Mouse (Mus musculus): ENCODE measurements at regions not wholly inside any gene's neighbourhood (a gene's known extent, or its start where the extent isn't known, plus 50 kb on each side); places are given as distances from the start of the nearest gene placed in this dataset.
"Not testable (repeated sequence)": the region's sequence is repeated elsewhere in the genome, so short reads cannot be mapped to it uniquely, and the experiment has no call there.

GRCm38 (mm10) chr2:17896036-17896435 lies 100.7 kb downstream of the H2al2a start:
- DNase-seq (ENCODE audit: extremely low spot score) = no peak

- not testable (repeated sequence) for DNase-seq (ENCODE audit: extremely low spot score)
Observed at GRCm38 (mm10) chr2:17892661-17893060, 104.1 kb downstream of the H2al2a start.

DNA sequence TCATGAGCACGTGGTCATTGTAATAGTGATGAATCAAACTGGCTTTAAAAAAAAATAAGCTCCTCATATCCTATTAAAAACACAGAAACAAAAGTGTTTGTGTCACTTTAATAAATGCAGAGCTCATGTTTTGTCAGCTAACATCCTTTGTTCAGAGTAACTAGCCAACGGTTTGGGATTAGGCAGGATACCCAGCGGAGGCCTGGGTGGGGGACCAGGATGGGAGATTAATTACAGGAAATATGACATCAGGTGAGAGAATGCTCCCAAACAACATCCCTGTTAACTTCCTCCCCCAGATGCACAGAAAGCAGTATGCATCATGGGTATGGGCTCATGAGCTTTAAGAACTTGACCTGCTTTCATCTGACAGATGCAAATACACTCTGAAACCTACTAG lies 109.1 kb downstream of the H2al2a start:
- no peak for DNase-seq (ENCODE audit: extremely low spot score)

DNA sequence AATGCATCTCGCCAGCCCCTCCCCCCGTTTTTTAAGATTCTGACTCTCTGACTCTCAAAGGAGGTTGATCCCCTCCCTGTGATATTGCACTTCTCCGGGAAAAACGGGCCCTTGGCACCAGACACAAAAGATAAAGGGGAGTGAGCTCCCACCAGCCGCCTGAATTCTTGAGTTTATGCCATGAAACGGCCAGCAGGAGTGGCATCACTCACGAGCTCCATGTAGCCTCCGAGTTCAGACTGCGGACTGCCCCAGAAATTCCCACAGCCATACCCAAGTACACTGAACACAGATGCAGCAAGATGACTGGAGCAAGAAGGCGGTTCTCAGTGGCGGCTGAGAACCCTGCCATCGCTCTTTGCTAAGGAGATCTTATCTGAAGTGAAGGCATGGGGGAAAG lies 114.4 kb downstream of the H2al2a start:
- no peak for DNase-seq (ENCODE audit: extremely low spot score)

DNA sequence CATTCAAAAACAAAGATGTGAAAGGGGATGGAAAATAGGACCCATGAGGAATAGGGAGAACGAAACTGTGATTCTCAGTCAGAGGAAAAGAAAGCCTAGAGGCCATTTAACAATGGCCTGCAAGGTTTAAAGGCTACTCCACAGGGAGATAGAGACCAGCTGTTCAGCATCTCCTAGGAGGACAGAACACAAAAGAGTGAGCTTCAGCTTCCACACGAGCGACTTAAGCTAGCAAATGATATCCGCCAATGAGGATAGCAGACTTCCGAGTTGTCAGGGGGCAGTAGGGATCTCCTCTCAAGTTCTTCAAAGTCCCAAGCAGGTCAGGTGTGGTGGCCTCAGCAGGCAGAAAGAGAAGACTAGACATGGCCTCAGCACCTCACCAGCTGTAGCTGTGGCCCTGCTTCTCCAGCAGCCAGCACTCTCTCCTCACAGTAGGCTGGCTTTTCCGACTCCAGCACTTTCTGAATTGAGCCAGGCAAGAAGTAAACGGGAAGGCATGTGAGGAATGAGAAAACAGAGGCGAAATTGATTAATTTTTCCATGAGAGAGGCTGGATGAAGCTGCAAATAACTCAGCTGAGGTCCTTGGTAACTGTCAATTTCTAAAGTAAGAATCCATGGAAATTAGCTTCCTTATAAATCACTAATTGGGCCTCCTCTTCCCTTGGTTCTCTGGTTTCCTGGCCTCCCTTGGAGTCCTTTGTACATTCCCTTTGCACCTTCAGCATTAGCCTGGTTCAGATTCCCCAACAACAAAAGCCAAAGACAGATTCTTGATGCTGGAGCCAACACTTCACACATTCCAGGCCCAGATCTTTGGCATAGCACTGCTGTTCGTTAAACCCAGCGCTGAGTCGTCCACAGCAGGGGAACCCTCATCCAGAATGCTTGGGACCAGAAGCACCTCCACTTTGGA lies 115.7 kb downstream of the H2al2a start:
- peak; percentile 12 for DNase-seq (ENCODE audit: extremely low spot score)

DNA sequence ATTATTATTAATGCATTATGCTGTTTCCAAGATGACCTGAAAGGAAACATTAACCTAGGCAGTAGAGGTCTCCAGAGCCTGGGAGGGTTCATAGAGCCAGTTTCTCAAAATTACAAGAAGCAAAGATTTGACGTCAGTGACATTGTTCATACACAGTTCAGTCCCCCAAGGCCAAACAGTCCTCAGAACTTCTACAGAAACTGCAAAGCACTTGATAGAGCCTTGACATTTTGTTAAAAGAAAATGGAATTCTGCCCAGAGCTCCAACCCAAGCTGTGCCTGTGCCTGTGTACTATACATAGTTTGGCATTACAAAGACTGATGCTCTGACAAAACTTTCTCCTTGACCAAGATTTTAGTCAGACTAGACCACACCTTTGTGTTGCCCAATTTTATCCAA lies 118.9 kb downstream of the H2al2a start:
- DNase-seq (ENCODE audit: extremely low spot score) = no peak

- DNase-seq (ENCODE audit: extremely low spot score) = no peak
Observed at GRCm38 (mm10) chr2:17876942-17877341, 119.8 kb downstream of the H2al2a start.

- DNase-seq (ENCODE audit: extremely low spot score) = no peak
Observed at GRCm38 (mm10) chr2:17876155-17876554, 120.6 kb downstream of the H2al2a start.

GRCm38 (mm10) chr2:17870562-17870961 lies 126.2 kb downstream of the H2al2a start:
- DNase-seq (ENCODE audit: extremely low spot score) = no peak

DNA sequence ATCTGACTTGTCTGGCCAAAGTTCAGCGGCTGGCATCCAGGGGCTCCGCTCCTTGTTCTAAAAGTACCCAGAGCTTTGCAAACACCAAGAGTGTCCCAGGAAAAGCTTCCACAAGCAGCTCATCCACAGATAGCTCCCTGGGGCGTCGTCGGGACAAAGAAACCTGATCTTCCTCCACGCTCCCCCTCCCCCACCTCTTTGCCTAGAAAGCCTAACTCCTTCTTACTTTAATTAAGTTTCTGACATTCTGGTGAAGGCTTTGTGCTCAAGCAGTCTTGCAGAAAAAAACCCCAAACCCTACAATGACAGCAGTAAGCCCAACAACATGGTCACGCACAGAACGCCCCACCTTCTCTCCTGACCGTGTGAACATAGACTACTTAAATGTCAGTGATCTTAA lies 128.6 kb downstream of the H2al2a start:
- DNase-seq (ENCODE audit: extremely low spot score) = peak; percentile 61

- no peak for DNase-seq (ENCODE audit: extremely low spot score)
Observed at GRCm38 (mm10) chr2:17867341-17867740, 129.4 kb downstream of the H2al2a start.

GRCm38 (mm10) chr2:17861765-17862495 lies 130.7 kb upstream of the Nebl start:
- DNase-seq (ENCODE audit: extremely low spot score) = peak; percentile 56

DNA sequence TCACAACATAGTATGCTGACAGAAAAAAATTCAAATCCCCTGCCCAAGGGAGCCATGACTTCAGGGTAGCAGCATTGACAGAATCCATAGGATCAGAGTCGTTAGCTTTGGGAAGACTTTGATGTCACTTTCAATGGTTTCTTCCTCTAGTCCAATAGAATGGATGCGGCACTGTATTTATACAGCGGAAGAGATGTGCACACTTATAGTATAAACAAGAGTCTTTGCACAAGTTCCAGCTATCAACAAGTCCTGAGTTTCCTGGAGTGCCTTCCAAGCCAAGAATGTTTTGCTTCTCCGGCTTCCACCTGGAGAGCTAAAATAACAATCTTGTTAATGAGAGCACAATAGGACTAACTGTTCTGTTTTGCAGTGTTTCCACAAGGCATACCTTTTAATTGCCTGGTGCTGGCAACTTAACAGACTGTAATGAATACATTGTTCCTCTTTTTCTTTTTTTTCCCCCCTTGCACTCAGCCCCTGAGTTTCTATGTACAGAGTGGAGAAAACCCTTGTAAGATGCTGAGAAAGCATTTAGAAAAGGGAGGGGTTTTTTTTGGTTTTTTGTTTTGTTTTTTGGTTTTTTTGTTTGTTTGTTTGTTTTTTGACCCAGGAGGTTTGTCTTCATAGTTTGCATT lies 129.8 kb upstream of the Nebl start:
- no peak for DNase-seq (ENCODE audit: extremely low spot score)

GRCm38 (mm10) chr2:17859234-17859633 lies 128.0 kb upstream of the Nebl start:
- DNase-seq (ENCODE audit: extremely low spot score) = no peak

DNA sequence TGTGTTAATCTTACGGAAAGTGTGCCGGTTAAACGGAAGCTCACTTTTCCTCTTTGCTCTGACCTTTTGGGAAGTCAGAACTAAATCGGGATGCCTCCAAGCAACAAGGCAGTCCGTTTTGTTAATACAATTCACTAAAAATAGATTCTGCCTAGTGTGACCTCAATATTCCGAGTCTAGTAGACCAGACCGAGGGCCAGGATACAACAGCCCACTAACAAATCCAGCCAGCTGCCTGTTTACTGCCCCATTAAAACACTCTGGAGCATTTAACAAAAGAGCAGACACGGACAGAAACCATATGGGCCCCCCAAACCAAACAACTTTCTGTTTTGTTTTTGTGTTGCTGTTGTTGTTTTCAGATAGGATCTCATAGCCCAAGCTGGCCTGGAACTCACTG lies 127.1 kb upstream of the Nebl start:
- no peak for DNase-seq (ENCODE audit: extremely low spot score)

- DNase-seq (ENCODE audit: extremely low spot score) = no peak
Observed at GRCm38 (mm10) chr2:17855566-17856264, 124.5 kb upstream of the Nebl start.

DNA sequence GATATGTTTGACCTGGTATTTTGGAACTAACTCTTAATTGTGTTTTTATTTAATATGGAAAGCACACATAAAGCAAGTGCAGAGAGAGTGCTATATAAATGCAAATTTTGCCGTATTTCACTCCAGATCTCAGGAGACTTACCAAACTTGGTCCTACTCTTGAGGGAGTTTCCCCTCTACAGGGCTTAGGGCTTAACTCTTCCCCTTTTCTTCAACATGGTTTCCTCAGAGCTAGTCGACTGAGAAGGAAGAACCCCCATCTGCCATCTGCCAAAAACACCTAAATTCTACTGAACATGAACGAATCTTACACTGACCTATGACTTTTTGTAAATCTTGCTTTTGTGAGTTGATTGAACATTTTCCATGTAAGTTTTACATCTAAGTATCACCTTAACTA lies 122.8 kb upstream of the Nebl start:
- DNase-seq (ENCODE audit: extremely low spot score) = no peak

- DNase-seq (ENCODE audit: extremely low spot score) = peak; percentile 6
Observed at GRCm38 (mm10) chr2:17853500-17854011, 122.3 kb upstream of the Nebl start.

- peak; percentile 29 for DNase-seq (ENCODE audit: extremely low spot score)
Observed at GRCm38 (mm10) chr2:17852740-17853499, 121.7 kb upstream of the Nebl start.

GRCm38 (mm10) chr2:17850741-17851140 lies 119.5 kb upstream of the Nebl start:
- no peak for DNase-seq (ENCODE audit: extremely low spot score)

DNA sequence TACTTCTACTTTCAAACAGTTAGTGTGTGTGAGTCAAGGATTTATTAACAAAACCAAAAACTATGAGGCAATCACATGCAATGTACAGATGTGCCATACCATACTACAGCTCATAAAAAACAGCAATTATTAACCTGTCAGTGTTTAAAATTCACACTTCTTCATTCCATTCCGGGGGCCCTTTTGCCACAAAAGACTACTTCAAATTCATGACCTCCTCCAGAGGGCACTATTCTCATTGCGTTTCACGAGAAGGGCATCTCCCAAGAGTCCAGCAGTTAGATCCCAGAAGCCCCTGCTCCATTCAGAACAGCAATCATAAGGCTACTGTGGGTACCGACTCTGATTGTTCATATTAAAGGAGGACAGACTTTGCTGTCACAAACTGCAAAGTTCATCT lies 118.0 kb upstream of the Nebl start:
- DNase-seq (ENCODE audit: extremely low spot score) = peak; percentile 19

All from embryo, embryonic 9.5 days (tissue).